Mouse (Mus musculus) hindbrain, postnatal 0 days (tissue): Measurements from ENCODE around the gene Syt8. TPM values are rescaled to one million over a fixed set of nuclear protein-coding genes. Genes with fewer than 3 reads are reported as not detected.
A peak's percentile ranks its signal among the peaks of the same experiment; 100 is the strongest.

ENCODE experiments used
- ATAC-seq: fragments of 200-750 bp; cut with Nextera tagmentation; 2 replicates; pipeline ENCODE4 v1.8.0; 2017; ENCODE audit warnings: mild to moderate bottlenecking, moderate TSS enrichment, moderate library complexity
- DNase-seq: peaks from one replicate; pipeline ENCODE4 v3.0.0-alpha.2; 2015; ENCODE audit warnings: low spot score
- H3K27ac ChIP-seq: fragments of 300-500 bp; sonication (generic); 2 replicates; pipeline ENCODE4 v1.5.1; 2014; ENCODE audit warnings: mild to moderate bottlenecking
- H3K27me3 ChIP-seq: fragments of 300-500 bp; sonication (generic); 2 replicates; pipeline ENCODE4 v1.6.1; 2014; ENCODE audit warnings: low read length, mixed read lengths; ENCODE audit not compliant: insufficient read depth
- H3K36me3 ChIP-seq: fragments of 300-500 bp; sonication (generic); 2 replicates; pipeline ENCODE4 v1.6.1; 2014; ENCODE audit warnings: low read length, mixed read lengths; ENCODE audit not compliant: insufficient read depth
- H3K4me1 ChIP-seq: fragments of 300-500 bp; sonication (generic); 2 replicates; pipeline ENCODE4 v1.6.1; 2014; ENCODE audit warnings: antibody characterized with exemption, low read length, mixed read lengths; ENCODE audit not compliant: insufficient read depth
- H3K4me2 ChIP-seq: fragments of 300-500 bp; sonication (generic); 2 replicates; pipeline ENCODE4 v1.6.1; 2014; ENCODE audit warnings: low read depth, mild to moderate bottlenecking, low read length, moderate library complexity, mixed read lengths
- H3K4me3 ChIP-seq: fragments of 300-500 bp; sonication (generic); 2 replicates; pipeline ENCODE4 v1.5.1; 2014; ENCODE audit warnings: low read length
- H3K9ac ChIP-seq: fragments of 300-500 bp; sonication (generic); replicated peaks from 2 replicates; pipeline ENCODE4 v1.6.1; 2014; ENCODE audit warnings: mild to moderate bottlenecking, low read length, moderate library complexity, mixed read lengths
- H3K9me3 ChIP-seq: fragments of 300-500 bp; sonication (generic); 2 replicates; pipeline ENCODE4 v1.6.1; 2016; ENCODE audit warnings: low read length, mixed read lengths
- CTCF ChIP-seq: IDR thresholded peaks from 2 replicates; pipeline ENCODE4 v1.5.1; 2016; ENCODE audit warnings: antibody characterized with exemption, control low read depth, low read depth
- WGBS: fragments of 180-500 bp; shearing (Covaris S2); extraction: QIAGEN DNeasy Blood & Tissue Kit; methylation state at CpG from one replicate; pipeline ENCODE4 v1.1.7; 2014; 5-methylcytosine and 5-hydroxymethylcytosine counted together
- polyA plus RNA-seq: library from polyadenylated mRNA; unstranded; fragments of >200 nt; fragmentation: Nextera tagmentation; extraction: Ambion mirVana; gene quantifications from 2 replicates; pipeline ENCODE4 v1.2.1, GENCODE M21; 2015
- total RNA-seq: library from RNA; depleted of rRNA; stranded (reverse); fragments of >200 nt; gene quantifications from 2 replicates; pipeline ENCODE4 v1.2.3, GENCODE M21; 2014; rRNA removed

Gene Syt8
- total and polyA plus RNA-seq, 2 experiments from 2014 or later: not detected

DNA sequence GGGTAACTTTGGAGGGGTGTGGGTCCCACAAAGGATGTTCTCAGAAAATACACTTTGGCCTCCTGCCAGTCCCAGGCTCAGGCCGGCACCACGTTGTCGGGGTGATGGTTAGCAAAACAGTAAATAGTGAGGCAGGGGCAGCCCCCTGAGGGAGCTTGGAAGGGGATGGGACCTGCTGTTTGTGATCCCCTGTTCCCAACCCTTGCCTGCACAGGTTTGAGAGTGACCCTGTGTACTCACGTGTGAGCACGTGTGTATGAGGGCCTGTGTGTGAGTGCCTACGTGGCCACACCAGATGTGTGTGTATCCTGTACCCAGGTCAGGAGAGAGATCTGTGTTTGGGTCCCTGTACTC is 47.6 kb downstream of the Syt8 start:
- H3K4me3 ChIP-seq: no peak overlapping the region
- no peaks in the 10 kb centered on the region for H3K27me3 ChIP-seq
- WGBS: 12% methylated on average over 6 of the region's 6 CpGs
- DNase-seq (peak; percentile 59), ATAC-seq (peak; percentile 57)
- no peak overlapping the region for H3K4me2 ChIP-seq
- H3K27ac ChIP-seq: peak overlapping the region; percentile 67; the same call in 1 of the 2 replicates
- no peak for TF ChIP-seq CTCF
- peak overlapping the region; percentile 51; the same call in 1 of the 2 replicates for H3K9ac ChIP-seq
- H3K36me3 ChIP-seq: no peaks in the 10 kb centered on the region
- H3K9me3 ChIP-seq: no peaks in the 10 kb centered on the region
- H3K4me1 ChIP-seq: peaks cover 2% of the 10 kb centered on the region; the same call in 1 of the 2 replicates

DNA sequence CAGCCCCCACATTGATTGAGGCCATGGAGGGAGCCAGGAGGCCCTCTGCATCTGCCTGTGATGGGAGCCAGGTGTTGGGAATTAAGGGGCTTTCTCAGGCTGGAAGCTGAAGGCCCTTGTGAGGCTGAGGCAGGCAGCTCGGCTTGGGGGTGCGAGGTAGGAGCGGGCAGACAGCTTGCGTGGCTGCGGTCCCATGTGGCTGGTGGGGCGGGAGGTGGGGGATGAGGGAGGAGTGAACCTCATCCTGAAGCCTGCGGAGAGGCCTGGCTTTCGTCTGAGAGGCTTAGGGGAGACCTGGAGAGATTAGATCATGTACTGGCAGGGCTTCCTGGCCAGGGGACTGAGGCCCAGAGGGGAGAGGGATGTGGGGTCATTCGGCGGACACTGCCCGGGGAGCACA is 48.5 kb downstream of the Syt8 start:
- 53% methylated on average over 11 of the region's 11 CpGs for WGBS
- Histone ChIP-seq H3K9ac (no peak overlapping the region), H3K4me3 (no peak overlapping the region), H3K4me2 (no peak overlapping the region), H3K4me1 (peaks cover 8% of the 10 kb centered on the region; the same call in 1 of the 2 replicates), H3K27ac (no peak overlapping the region), H3K36me3 (no peaks in the 10 kb centered on the region), H3K9me3 (no peaks in the 10 kb centered on the region), H3K27me3 (no peaks in the 10 kb centered on the region)
- TF ChIP-seq CTCF: no peak
- DNase-seq (no peak), ATAC-seq (no peak)

DNA sequence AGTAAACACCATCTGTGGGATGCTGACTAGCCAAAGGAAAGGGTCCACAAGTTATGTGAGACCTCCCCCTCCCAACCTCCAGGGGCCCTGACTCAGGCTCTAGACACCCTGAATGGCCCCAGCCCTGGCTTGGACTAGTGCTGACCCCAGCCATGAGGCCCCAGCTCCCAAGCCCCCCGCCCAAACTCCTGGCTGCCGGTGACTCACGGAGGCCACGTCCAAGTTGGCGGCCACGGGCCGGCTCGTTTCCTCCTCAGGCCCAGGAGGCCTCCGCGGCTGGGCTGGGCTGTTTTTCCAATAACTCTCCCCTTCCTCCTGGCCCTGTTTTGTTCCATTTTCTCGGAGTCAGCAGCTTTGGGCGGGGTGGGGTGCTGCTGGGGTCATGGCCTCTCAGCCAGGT is 50.1 kb downstream of the Syt8 start:
- H3K4me2 ChIP-seq: no peak overlapping the region
- ATAC-seq (no peak), DNase-seq (no peak)
- H3K27ac ChIP-seq: no peak overlapping the region
- H3K36me3 ChIP-seq: no peaks in the 10 kb centered on the region
- H3K4me3 ChIP-seq: no peak overlapping the region
- 80% methylated on average over 12 of the region's 12 CpGs for WGBS
- no peak overlapping the region for H3K9ac ChIP-seq
- H3K9me3 ChIP-seq: no peaks in the 10 kb centered on the region
- H3K27me3 ChIP-seq: no peaks in the 10 kb centered on the region
- peaks cover 8% of the 10 kb centered on the region; the same call in 1 of the 2 replicates for H3K4me1 ChIP-seq
- no peak for TF ChIP-seq CTCF

DNA sequence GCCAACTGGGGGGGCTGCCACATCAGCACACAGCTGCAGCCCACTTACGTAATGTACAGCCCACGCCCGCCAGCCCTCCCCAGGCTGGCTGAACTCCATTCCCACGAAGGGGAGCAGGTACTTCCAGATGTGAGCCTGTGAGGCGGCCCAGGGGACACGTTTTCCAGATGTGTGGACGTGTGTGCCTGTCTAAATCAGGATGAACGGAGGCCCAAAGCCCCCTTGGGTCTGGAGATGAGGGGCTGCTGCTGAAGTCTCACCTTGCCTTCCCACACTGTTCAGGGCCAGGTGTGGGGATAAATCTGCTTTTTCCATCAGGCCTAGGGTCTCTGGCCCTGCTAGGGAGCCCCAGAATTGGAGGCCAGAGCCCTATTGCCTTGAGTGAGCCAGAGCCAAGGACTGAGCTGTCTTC is 52.1 kb downstream of the Syt8 start:
- ATAC-seq (no peak), DNase-seq (no peak)
- Histone ChIP-seq H3K4me3 (no peak overlapping the region), H3K4me1 (peaks cover 8% of the 10 kb centered on the region; the same call in 1 of the 2 replicates), H3K4me2 (no peak overlapping the region), H3K9me3 (no peaks in the 10 kb centered on the region), H3K27me3 (no peaks in the 10 kb centered on the region), H3K36me3 (no peaks in the 10 kb centered on the region), H3K9ac (no peak overlapping the region), H3K27ac (no peak overlapping the region)
- 75% methylated on average over 8 of the region's 8 CpGs for WGBS
- TF ChIP-seq CTCF: no peak

DNA sequence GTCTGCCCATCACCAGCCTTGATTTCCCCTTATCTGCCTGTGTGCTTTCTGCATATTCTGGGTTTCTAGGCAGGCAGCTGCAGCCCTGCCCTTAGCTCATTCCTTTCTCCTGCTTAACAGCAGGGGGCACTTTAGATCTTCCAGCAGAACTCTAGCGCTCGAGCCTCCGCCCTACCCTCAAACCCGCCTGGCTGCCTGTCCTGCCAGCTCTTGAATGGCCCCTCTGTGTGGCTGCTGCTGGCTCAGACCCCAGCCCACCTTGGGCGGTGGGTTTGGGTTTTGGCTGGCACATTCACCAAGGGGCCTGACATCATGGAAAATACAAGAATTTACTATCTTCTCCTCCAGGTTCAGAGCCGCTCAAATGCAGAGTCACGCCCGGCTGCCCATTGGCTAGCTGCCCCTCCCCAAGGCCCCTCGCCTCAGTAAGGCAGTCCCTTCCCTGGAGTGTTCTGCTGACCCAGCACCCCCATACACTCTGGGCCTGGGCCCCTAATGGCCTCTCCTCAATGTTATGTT is 52.8 kb downstream of the Syt8 start:
- Histone ChIP-seq H3K9ac (no peak overlapping the region), H3K27ac (no peak overlapping the region), H3K36me3 (no peaks in the 10 kb centered on the region), H3K4me1 (0 out of 2 replicates have a peak, but pooled peaks cover 8% of the 10 kb centered on the region), H3K27me3 (no peaks in the 10 kb centered on the region), H3K4me3 (no peak overlapping the region), H3K9me3 (no peaks in the 10 kb centered on the region), H3K4me2 (no peak overlapping the region)
- ATAC-seq (peak; percentile 81), DNase-seq (peak; percentile 81)
- 11% methylated on average over 9 of the region's 9 CpGs for WGBS
- peak; percentile 68 for TF ChIP-seq CTCF

DNA sequence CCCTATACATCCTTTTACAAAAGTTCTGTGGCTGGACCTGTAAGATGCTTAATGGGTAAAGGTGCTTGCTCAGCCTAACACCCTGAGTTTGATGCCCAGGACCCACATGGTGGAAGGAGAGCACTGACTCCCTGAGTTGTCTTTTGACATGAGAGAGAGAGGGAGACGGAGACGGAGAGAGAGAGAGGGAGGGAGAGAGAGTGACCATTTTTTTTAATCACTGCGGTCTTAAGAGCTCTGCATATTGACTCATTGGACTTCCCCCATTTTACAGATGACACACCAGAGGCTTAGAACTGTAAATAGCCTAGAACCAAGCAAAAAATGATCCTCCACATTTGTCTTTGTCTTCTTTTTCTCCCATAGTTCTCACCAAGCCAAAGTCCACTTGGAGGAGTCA is 53.4 kb downstream of the Syt8 start:
- no peak overlapping the region for H3K9ac ChIP-seq
- no peak for ATAC-seq
- no peaks in the 10 kb centered on the region for H3K9me3 ChIP-seq
- DNase-seq: no peak
- H3K4me1 ChIP-seq: 0 out of 2 replicates have a peak, but pooled peaks cover 8% of the 10 kb centered on the region
- no peak overlapping the region for H3K4me2 ChIP-seq
- no peaks in the 10 kb centered on the region for H3K36me3 ChIP-seq
- WGBS: 81% methylated on average over 3 of the region's 3 CpGs
- H3K27me3 ChIP-seq: no peaks in the 10 kb centered on the region
- no peak for TF ChIP-seq CTCF
- no peak overlapping the region for H3K27ac ChIP-seq
- H3K4me3 ChIP-seq: no peak overlapping the region

Other genes with a start within 250 kb of the Syt8 start
- not detected in 2 replicates for gene Gm10153, start 244.5 kb upstream of the Syt8 start, total RNA-seq
- gene Gm10153, start 244.5 kb upstream of the Syt8 start, polyA plus RNA-seq: not detected in 2 replicates
- not detected in 2 replicates for gene Krtap5-3, start 233.5 kb upstream of the Syt8 start, total RNA-seq
- gene Krtap5-3, start 233.5 kb upstream of the Syt8 start, polyA plus RNA-seq: not detected in 2 replicates
- not detected in 2 replicates for gene Gm7579, start 223.0 kb upstream of the Syt8 start, total RNA-seq
- gene Gm7579, start 223.0 kb upstream of the Syt8 start, polyA plus RNA-seq: not detected in 2 replicates
- not detected in 2 replicates for gene Krtap5-5, start 204.9 kb upstream of the Syt8 start, total RNA-seq
- gene Krtap5-5, start 204.9 kb upstream of the Syt8 start, polyA plus RNA-seq: not detected in 2 replicates
- gene Gm40460, start 193.8 kb upstream of the Syt8 start, total RNA-seq: not detected in 2 replicates
- gene Gm40460, start 193.8 kb upstream of the Syt8 start, polyA plus RNA-seq: not detected in 2 replicates
- not detected in 2 replicates for gene Gm2431, start 176.5 kb upstream of the Syt8 start, total RNA-seq
- not detected in 2 replicates for gene Gm2431, start 176.5 kb upstream of the Syt8 start, polyA plus RNA-seq
- gene Gm4559, start 160.5 kb upstream of the Syt8 start, total RNA-seq: not detected in 2 replicates
- not detected in 2 replicates for gene Gm4559, start 160.5 kb upstream of the Syt8 start, polyA plus RNA-seq
- not detected in 2 replicates for gene Krtap5-1, start 137.7 kb upstream of the Syt8 start, total RNA-seq
- not detected in 2 replicates for gene Krtap5-1, start 137.7 kb upstream of the Syt8 start, polyA plus RNA-seq
- not detected in 2 replicates for gene Krtap5-4, start 131.3 kb upstream of the Syt8 start, total RNA-seq
- not detected in 2 replicates for gene Krtap5-4, start 131.3 kb upstream of the Syt8 start, polyA plus RNA-seq
- gene Ifitm10, start 61.1 kb upstream of the Syt8 start, total RNA-seq: 22.7 and 25.4 TPM in 2 replicates
- gene Ifitm10, start 61.1 kb upstream of the Syt8 start, polyA plus RNA-seq: 17.2 and 19.9 TPM in 2 replicates
- gene Gm49369, start 52.2 kb upstream of the Syt8 start, total RNA-seq: 1.0 TPM in 1 of 2 replicates, not detected in the other
- gene Gm49369, start 52.2 kb upstream of the Syt8 start, polyA plus RNA-seq: 2.1 and 2.9 TPM in 2 replicates
- gene Ctsd, start 46.8 kb upstream of the Syt8 start, total RNA-seq: 638 and 755 TPM in 2 replicates
- gene Ctsd, start 46.8 kb upstream of the Syt8 start, polyA plus RNA-seq: 400 and 402 TPM in 2 replicates
- 1.3 and 8.5 TPM in 2 replicates for gene Tnni2, start 7.0 kb downstream of the Syt8 start, total RNA-seq
- gene Tnni2, start 7.0 kb downstream of the Syt8 start, polyA plus RNA-seq: 0.63 TPM in 2 replicates
- 4.6 and 16.6 TPM in 2 replicates for gene Lsp1, start 26.0 kb downstream of the Syt8 start, total RNA-seq
- 6.6 and 7.2 TPM in 2 replicates for gene Lsp1, start 26.0 kb downstream of the Syt8 start, polyA plus RNA-seq
- 1.3 and 4.7 TPM in 2 replicates for gene Tnnt3, start 64.0 kb downstream of the Syt8 start, total RNA-seq
- gene Tnnt3, start 64.0 kb downstream of the Syt8 start, polyA plus RNA-seq: 3.1 and 3.9 TPM in 2 replicates
- 64.0 and 69.3 TPM in 2 replicates for gene Mrpl23, start 97.8 kb downstream of the Syt8 start, total RNA-seq
- 17.4 and 25.5 TPM in 2 replicates for gene Mrpl23, start 97.8 kb downstream of the Syt8 start, polyA plus RNA-seq
- 262 and 308 TPM in 2 replicates for gene Igf2, start 232.0 kb downstream of the Syt8 start, total RNA-seq
- gene Igf2, start 232.0 kb downstream of the Syt8 start, polyA plus RNA-seq: 200 and 279 TPM in 2 replicates
- gene Gm49394, start 235.1 kb downstream of the Syt8 start, total RNA-seq: 0.32 and 0.68 TPM in 2 replicates
- gene Gm49394, start 235.1 kb downstream of the Syt8 start, polyA plus RNA-seq: not detected in 2 replicates